ENCODE assay signal across 22 mouse cellular contexts in genomic region chr16:77573036-77573435, GRCm38 (mm10). TPM values are rescaled to one million over a fixed set of nuclear protein-coding genes. Genes with fewer than 3 reads are reported as not detected.
DNase-seq lines count a peak whose midpoint lies in the region; ATAC-seq and TF ChIP-seq lines count a peak whose summit lies in the region.
"Had no signal": no experiment of that assay in that cellular context is flagged by ENCODE, and none has a peak within 500 bp of the region (broad histone marks: within the 10 kb centered on the region; RNA-seq: fewer than 3 reads in every experiment).

No protein-coding gene starts in this region.

- no peaks in the 10 kb centered on the region; the same call in 1 of the 2 replicates for H3K4me1 ChIP-seq in heart, embryonic 12.5 days (replicated peaks)
- H3K4me1 ChIP-seq in embryonic facial prominence, embryonic 13.5 days = 0 out of 2 replicates have a peak, but pooled peaks cover 3% of the 10 kb centered on the region

- no peak for DNase-seq in heart, postnatal 4 days
- peak; percentile 81 for DNase-seq in brain, embryonic 14.5 days (ENCODE audit: low read depth)
- DNase-seq in urinary bladder, postnatal 25 days (ENCODE audit: low spot score) = no peak
- DNase-seq in adrenal gland, postnatal 25 days = no peak
- no peak for DNase-seq in cerebellum, adult 18-20 months
- DNase-seq: adrenal gland, postnatal 10 days; cerebellum, postnatal 25 days; gastrocnemius, adult 2 months; kidney, adult 9 months; liver; lung, embryonic 14.5 days; thymus, adult 18-20 months had no signal

- no peak for TF ChIP-seq CTCF in brain, embryonic 14.5 days (IDR thresholded peaks at IDR 0.05; ENCODE audit: borderline replicate concordance, extremely low read depth, insufficient read depth, insufficient read length)

- H3K36me3 ChIP-seq in heart, embryonic 12.5 days = peaks cover 9% of the 10 kb centered on the region; the same call in 1 of the 2 replicates
- H3K36me3 ChIP-seq in embryonic facial prominence, embryonic 13.5 days = no peaks in the 10 kb centered on the region

- no peak for ATAC-seq in heart, embryonic 12.5 days (ENCODE audit: insufficient number of reproducible peaks, low FRiP score)
- ATAC-seq in embryonic facial prominence, embryonic 13.5 days (ENCODE audit: insufficient number of reproducible peaks, insufficient read depth, low FRiP score, low TSS enrichment, low read depth) = no peak
- peak; percentile 42; the same call in 1 of the 2 replicates for ATAC-seq in megakaryocyte progenitor cell, adult 5-6 weeks (replicated peaks; ENCODE audit: poor library complexity)

- no peak overlapping the region for H3K4me3 ChIP-seq in heart, embryonic 12.5 days
- no peak overlapping the region for H3K4me3 ChIP-seq in embryonic facial prominence, embryonic 13.5 days
- H3K4me3 ChIP-seq: gastrocnemius, adult 2 months; left cerebral cortex, adult 2 months had no signal

- WGBS in heart, embryonic 12.5 days = 74% methylated on average over 5 of the region's 5 CpGs
- 67% methylated on average over 5 of the region's 5 CpGs for WGBS in embryonic facial prominence, embryonic 13.5 days

- H3K27me3 ChIP-seq in heart, embryonic 12.5 days (replicated peaks) = no peaks in the 10 kb centered on the region
- no peaks in the 10 kb centered on the region for H3K27me3 ChIP-seq in embryonic facial prominence, embryonic 13.5 days

- 0 out of 2 replicates have a peak, but pooled peaks cover 3% of the 10 kb centered on the region for H3K9me3 ChIP-seq in heart, embryonic 12.5 days (replicated peaks)
- no peaks in the 10 kb centered on the region for H3K9me3 ChIP-seq in embryonic facial prominence, embryonic 13.5 days

- no peak overlapping the region for H3K9ac ChIP-seq in heart, embryonic 12.5 days
- no peak overlapping the region for H3K9ac ChIP-seq in embryonic facial prominence, embryonic 13.5 days
- H3K9ac ChIP-seq: lung, embryonic 14.5 days had no signal

- H3K27ac ChIP-seq in heart, embryonic 12.5 days (ENCODE audit: poor library complexity, severe bottlenecking) = 0 out of 2 replicates have a peak overlapping the region, but pooled peaks have one; percentile 3
- 0 out of 2 replicates have a peak overlapping the region, but pooled peaks have one; percentile 4 for H3K27ac ChIP-seq in embryonic facial prominence, embryonic 13.5 days
- H3K27ac ChIP-seq: gastrocnemius, adult 2 months; left cerebral cortex, adult 2 months had no signal

- H3K4me2 ChIP-seq in heart, embryonic 12.5 days = no peak overlapping the region
- no peak overlapping the region for H3K4me2 ChIP-seq in embryonic facial prominence, embryonic 13.5 days
- H3K4me2 ChIP-seq: heart, embryonic 11.5 days; lung, embryonic 14.5 days had no signal

- TF ChIP-seq POLR2A in brain, embryonic 14.5 days (IDR thresholded peaks at IDR 0.05; ENCODE audit: borderline replicate concordance, extremely low read depth, insufficient read depth, insufficient read length, poor library complexity, severe bottlenecking) = no peak

RNA-seq across cellular contexts. Expression of gene Gm11146, which starts 28.9 kb away (rescaled TPM):
- polyA plus RNA-seq in heart, embryonic 12.5 days (2016; fragmentation: Nextera tagmentation; extraction: Ambion mirVana) = not detected in 2 replicates
- total RNA-seq in heart, postnatal 4 days (2021) = not detected
- not detected in 2 replicates for polyA plus RNA-seq in brain, embryonic 14.5 days (2012; rRNA removed)
- polyA plus RNA-seq in embryonic facial prominence, embryonic 13.5 days (2015; fragmentation: Nextera tagmentation; extraction: Ambion mirVana) = not detected in 2 replicates
- total RNA-seq in megakaryocyte progenitor cell, adult 5-6 weeks (2015) = not detected in 2 replicates
- total RNA-seq in megakaryocyte progenitor cell, adult 5-6 weeks (2017) = not detected in 2 replicates
- total RNA-seq in adrenal gland, postnatal 25 days (2021) = not detected in 2 replicates
- total RNA-seq: adrenal gland, postnatal 10 days; ES-E14; gastrocnemius, adult 2 months; layer of hippocampus, adult 18-20 months; left cerebral cortex, adult 2 months; megakaryocyte, adult 5-6 weeks; neutrophil, adult 5-6 weeks had no signal
- polyA plus RNA-seq: C2C12; heart, embryonic 11.5 days; lung, embryonic 14.5 days had no signal
